Mouse (Mus musculus) layer of hippocampus, postnatal 10 days (tissue): ENCODE measurements around the gene Kcng1. TPM values are rescaled to one million over a fixed set of nuclear protein-coding genes. Genes with fewer than 3 reads are reported as not detected.

Source experiments
- DNase-seq, 2 experiments: peaks; one replicate each; pipeline ENCODE4 v3.0.0; 2021; ENCODE audit warnings: low spot score in 2 of 2
- total RNA-seq, 2 experiments: library from RNA; stranded (reverse); gene quantifications; 2 replicates each; pipeline ENCODE4 v1.2.3; 2021

The Kcng1 gene
- total RNA-seq, 2 experiments from 2014 or later: 45.5 to 46.8 TPM

DNA sequence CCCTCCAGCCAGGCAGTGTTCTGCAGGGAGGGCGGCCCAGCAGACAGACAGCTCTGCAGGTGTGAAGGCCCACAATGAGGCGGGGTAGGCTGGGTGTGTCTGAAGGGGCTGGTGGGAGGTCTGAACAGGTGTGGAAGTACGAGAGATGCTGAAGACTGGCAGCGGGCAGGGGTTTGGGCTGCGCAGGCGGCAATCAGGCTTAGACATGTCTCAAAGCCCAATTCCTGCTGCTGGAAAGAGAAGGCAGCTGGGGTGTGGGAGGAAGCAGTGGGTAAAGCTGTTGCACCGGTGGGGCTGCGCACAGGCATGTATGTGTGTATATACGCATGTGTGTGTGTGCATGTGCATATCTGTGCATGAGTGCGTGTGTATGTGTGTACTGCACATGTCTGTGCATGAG lies 20.6 kb downstream of the Kcng1 start:
- DNase-seq: peak in 1 of 2 experiments; percentile 55

DNA sequence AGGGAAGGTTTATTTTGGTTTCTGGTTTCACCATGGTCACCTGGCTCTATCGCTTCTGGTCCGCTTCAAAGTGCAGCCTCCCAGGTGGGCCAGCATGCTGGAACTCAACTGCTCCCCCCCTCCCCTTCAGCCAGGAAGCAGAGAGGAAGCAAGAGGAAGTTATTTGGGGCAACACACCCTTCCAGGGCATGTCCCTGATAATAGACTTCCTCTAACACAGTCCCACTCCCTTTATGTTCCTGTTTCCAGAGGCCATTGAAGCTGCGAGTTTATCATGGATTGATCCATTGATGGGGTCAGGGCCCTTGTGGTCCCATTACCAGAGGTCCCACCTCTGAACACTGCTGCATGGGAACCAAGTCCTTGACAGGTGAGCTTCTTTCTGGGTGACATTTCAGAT lies 21.4 kb downstream of the Kcng1 start:
- DNase-seq: no peak

DNA sequence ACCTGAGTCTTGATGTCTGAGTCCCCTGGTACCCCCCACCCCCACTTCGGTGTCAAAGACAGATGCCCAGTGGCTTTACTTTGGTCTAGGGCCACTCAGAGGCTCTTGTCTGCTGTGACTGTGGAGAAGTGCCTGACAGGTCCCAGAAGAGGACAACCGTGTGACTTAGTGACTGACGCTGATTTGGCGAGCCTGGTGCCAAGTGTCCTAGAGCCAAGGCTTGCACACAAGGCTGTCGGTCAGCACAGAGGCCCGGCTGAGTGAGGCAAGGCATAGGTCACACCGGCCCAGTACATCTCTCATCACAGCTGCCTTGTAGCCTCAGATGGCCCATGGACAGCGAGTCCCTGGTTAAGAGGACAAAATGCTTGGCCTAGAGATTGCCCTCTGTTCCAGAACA lies 22.5 kb downstream of the Kcng1 start:
- DNase-seq: no peak

DNA sequence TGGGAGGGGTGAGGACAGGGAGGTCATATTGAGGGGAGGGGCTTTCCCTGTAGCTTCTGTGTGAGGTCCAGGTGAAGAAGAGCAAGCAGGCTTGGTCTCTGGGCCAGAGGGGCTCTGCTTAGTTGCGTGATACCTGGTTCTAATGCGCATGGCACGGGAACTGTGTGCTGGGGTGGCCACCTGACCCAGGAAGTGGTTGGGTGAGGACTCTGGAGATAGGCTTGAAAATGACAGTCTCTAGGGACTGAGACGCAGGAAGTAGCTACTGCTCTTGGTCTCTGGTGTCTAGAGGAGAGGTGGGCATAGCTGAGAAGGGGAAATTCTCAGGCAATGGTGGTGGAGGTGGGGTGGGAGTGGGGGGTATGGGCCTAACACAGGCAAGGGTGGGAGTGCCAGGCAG lies 24.3 kb downstream of the Kcng1 start:
- no peak for DNase-seq

DNA sequence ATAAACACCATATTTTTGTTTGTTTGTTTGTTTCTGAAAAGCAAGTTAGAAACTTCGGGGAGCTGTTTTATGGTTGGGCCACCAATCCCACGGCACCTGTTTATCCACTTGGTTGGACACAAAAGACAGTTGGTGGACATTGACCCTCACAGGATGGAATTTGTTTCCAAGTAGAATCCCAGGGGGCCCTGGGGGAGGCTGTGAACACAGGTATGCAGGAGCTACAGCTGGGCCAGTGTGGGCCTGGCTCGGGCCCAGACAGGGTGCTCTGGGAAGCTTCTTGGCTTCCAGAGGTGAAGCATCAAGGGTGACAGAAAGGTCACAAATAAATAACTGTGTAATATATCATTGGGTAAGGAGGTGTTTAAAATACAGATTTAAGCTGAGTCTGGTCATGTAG lies 25.0 kb downstream of the Kcng1 start:
- no peak for DNase-seq

DNA sequence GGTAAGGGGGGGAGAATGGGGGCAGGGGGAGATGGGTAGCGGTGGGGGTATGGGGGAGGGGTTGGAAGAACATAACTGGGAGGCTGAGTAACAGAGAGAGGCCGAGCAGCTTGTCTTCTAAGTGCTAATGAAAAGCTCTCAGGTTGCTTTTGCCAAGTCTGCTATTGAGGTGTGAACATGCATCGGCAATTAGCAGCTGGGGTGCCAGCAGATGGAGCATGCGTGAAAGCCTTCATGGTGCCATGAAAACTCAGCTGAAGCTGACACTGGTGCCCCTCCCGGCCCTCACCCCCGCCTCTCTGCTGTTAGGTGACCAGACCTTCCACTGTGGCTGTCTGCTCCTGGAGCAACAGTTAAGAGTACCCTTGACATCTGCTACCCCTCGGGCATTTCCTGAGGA lies 27.7 kb downstream of the Kcng1 start:
- DNase-seq: peak in 1 of 2 experiments; percentile 42

DNA sequence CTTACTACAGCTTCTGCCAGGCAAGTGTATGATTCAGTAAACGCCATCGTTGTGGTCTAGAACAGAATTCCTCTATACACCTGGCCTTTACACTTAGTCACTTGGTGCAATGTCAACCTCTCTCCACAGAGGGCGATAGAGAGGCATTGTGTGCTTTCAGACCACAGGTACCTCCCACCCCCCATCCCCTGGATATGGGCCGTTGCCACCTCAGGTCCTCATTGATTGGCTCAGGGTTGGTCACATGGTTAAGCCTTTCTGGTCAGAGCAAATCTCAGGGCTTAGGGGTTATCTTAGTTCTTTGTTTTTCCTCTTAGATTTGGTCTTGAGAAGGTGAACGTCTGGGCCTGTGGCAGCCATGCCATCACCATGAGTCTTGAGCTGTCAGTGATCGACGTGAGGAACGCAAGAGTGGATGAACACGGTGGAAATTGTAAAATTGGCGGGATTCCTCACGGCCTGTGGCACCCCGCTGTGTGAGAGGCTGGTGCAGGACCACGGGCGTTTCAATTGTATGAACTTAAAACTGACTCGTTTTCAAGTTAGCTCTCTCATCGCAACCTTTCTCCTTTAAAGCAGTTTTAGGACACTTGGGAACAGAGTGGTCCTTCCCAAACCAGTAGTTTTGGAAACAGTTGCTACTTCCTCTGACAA lies 28.8 kb downstream of the Kcng1 start:
- peak in 1 of 2 experiments; percentile 49 for DNase-seq

DNA sequence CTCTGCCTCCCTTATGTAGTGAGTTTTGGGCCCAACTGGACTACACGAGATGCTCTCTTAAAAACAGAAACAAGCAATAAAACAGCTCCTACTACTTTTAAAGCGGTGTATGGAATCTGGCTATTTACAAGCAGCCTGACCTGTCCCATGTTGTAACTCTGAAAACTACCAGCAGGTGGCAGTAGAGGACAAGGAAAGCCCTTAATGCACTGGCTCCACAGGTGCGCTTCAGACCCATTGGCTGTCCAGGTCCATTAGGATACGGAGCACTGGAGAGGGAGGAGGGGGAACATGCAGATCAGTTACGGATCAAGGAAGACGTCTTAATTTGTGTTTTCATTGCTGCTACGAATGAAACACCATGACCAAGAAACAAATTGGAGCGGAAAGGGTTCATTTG lies 31.3 kb downstream of the Kcng1 start:
- DNase-seq: peak; percentile 91 to 93

DNA sequence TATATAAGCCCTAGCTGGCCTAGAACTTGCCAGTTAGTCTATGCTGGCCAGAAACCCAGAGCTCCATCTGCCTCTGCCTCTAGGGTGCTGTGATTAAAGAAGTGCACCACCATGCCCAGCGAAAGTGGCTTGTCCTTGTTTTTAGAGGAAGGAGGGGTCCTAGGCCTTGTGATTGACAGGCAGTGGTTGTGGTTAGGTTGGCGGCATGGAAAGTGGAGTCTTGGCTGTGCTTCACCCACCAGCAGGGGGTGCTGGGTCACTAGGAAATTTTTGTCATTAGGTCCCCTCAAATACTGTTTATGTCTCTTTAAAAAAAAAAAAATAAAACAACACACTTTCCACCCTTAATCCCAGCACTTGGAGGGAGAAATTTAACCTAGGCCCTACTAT lies 32.7 kb downstream of the Kcng1 start:
- DNase-seq: peak; percentile 57 to 71

DNA sequence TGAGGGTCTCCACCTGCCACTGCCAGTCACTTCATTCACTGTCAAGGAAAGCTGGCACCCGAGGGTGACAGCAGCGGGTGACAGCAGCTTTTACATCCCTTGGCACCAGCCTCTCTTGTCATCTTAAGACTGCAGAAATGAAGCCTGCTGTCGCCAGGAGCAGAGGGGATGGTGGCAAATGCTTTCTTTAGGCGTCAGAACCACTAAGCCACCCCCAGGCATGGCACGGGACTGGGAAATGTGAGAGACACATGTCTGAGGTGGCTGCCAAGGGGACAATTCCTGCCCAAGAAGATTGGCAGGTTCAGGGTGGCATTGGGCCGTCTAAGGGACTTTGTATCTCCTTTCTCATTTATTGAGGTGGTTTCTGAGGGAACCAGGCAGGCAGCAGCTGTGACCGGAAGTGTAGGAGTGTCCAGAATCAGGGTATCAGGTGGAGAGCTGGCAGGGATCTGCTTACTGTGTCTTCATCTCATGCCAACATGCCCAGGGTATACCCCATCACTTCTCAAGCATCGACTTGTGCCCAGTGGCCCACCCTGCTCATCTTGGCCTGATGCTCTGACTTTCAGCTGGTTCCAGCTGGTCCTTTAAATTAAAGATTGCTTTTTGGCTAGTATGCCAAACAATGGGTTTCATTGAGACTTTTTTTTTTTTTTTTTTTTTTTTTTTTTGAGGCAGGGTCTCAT lies 33.2 kb downstream of the Kcng1 start:
- DNase-seq: no peak

DNA sequence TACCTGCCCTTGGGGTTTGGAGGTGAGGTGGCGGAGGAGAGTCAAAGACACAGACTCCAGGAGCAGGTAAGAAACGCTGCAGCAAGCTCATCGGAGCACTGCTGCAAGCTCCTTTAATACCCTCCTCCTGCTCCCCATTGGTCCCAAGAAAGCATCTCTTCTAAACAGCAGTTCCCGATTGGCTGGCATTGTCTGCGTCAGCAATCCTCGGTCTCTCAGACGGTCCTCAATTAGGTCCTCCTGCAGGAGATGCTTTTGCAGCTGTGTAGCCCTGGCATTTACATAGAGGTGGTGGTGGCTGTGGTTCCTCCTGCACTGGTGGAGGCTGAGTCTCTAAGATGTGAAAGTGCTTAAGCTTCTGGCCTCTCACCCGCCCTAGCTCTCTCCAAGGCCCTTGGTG lies 36.0 kb downstream of the Kcng1 start:
- DNase-seq: no peak

DNA sequence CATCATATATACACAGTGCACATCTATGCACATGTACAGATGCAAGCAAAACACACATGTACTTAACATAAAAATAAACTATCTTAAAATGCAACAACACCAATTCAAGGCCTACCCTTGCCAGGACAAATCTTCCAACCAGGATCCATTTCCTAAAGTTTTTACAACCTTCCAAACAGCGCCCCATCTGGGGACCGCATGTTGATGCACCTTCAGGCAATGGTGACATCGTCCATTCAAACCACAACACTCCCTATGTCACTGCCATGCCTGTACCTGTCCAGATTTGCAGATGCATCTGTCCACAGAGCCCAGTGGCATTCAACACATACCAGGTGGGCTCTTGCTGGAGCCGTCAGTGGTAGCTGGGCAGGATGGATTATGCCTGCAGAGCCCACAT lies 38.3 kb downstream of the Kcng1 start:
- no peak for DNase-seq

DNA sequence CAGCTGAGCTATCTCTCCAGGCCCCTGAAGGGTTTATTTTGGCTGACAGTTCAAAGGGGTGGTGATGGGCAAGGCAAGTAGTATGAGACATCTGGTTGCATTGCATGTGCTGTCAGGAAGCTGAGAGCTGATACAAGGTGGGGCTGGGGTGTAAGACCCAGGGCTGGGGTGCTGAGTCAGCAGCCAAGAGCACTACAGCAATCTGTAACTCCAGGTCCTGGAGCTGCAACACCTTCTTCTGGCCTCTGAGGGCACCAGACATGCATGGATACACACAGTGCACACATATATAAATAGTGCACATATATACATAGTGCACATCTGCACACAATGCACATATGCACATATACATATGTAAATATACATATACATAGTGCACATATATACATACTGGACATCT lies 38.7 kb downstream of the Kcng1 start:
- DNase-seq: no peak

DNA sequence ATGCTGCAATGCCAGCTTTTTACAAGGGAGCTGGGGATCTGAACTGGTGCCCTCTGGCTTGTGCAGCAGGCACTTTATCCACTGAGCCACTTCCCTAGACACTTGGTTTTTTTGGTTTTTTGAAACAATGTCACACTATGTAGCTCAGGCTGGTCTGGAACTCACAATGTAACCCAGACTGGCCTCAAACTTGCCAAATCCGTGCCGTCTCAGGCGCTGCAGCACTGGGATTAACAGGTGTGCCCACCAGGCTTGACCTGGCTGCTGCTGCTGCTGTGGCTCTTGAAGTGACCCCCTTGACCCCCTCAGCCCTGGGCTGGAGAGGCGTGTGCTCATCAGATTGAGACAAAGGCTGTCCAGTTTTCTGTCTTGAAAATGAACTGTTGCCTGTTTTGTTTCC lies 43.2 kb downstream of the Kcng1 start:
- no peak for DNase-seq

DNA sequence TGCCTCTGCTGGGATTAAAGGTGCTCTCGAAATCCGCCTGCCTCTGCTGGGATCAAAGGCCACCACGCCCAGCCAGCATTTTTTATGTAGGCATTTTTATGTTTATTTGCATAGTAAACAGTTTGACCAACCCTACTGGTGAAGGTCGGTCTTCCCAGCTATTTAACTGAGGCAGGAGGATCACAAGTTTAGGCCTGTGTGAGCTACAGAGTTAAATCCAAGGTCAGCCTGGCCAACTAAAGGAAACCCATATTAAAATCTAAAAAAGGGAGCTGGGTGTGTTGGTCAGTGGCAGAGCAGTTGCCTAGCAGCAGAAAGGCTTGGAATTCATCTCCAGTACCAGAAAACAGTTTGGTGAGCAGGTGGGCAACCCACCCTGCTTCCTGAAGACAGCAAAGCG lies 48.2 kb downstream of the Kcng1 start:
- DNase-seq: no peak

DNA sequence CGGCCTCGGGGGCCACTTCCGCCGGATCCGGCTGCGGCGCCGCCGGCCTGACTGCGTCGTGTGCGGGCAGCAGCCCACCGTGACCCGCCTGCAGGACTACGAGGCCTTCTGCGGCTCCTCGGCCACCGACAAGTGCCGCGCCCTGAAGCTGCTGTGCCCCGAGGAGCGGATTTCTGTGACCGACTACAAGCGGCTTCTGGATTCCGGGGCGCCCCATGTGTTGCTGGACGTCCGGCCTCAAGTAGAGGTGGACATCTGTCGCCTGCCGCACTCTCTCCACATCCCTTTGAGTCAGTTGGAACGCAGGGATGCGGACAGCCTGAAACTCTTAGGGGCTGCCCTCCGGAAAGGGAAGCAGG lies 50.1 kb downstream of the Kcng1 start:
- no peak for DNase-seq

DNA sequence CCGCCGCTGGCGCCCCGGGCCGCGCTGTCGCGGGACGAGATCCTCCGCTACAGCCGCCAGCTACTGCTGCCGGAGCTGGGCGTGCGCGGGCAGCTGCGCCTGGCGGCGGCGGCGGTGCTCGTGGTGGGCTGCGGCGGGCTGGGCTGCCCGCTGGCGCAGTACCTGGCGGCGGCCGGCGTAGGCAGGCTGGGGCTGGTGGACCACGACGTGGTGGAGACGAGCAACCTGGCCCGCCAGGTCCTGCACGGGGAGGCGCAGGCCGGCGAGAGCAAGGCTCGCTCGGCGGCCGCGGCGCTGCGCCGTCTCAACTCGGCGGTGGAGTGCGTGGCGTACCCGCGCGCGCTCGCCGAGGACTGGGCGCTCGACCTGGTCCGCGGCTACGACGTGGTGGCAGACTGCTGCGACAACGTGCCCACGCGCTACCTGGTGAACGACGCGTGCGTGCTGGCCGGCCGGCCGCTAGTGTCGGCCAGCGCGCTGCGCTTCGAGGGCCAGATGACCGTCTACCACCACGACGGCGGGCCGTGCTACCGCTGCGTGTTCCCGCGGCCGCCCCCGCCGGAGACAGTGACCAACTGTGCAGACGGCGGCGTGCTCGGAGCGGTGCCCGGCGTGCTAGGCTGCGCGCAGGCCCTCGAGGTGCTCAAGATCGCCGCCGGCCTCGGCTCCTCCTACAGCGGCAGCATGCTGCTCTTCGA lies 50.6 kb downstream of the Kcng1 start:
- DNase-seq: peak in 1 of 2 experiments; percentile 34

DNA sequence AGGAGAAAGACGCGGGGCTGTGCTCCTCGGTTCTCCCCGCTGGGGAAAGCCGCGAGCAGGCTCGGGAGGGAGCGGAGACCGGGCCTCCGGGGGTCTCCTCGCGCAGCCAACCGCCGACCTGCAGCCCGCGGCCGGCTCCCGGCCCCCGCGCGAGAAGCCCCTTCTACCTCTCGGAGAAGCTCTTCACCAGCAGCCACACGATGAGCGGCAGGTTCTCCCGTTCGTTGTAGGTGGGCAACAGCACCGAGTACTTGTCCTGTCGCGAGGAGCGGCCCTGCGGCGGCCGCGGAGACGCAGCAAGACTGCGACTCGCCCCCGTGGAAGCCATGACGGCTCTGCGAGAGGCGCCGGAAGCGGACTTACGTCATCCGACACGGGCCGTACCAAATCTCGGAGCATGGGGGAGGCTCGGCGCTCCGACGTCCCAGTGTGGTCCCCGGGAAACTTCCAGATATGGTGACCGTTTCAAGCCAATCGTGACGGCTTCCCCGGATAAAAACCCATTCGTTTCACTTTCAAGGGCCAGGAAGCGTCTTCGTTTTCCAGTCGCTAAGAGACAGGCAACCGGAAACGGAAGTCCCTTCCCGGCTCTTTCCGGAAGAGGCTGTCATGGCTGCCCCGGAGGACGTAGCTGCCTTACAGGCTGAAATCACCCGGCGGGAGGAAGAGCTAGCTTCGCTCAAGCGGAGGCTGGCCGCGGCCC lies 51.4 kb downstream of the Kcng1 start, which contains the start of the genes Gm20716, Dpm1 and Mocs3:
Gene Gm20716 (minus strand): TSS at position 339 of the 703 bp plus-strand sequence.
Gene Dpm1 (minus strand): TSS at position 566 of the 703 bp plus-strand sequence.
Gene Mocs3 (plus strand): TSS at position 597 of the 703 bp plus-strand sequence.
- DNase-seq: peak; percentile 88 to 90

DNA sequence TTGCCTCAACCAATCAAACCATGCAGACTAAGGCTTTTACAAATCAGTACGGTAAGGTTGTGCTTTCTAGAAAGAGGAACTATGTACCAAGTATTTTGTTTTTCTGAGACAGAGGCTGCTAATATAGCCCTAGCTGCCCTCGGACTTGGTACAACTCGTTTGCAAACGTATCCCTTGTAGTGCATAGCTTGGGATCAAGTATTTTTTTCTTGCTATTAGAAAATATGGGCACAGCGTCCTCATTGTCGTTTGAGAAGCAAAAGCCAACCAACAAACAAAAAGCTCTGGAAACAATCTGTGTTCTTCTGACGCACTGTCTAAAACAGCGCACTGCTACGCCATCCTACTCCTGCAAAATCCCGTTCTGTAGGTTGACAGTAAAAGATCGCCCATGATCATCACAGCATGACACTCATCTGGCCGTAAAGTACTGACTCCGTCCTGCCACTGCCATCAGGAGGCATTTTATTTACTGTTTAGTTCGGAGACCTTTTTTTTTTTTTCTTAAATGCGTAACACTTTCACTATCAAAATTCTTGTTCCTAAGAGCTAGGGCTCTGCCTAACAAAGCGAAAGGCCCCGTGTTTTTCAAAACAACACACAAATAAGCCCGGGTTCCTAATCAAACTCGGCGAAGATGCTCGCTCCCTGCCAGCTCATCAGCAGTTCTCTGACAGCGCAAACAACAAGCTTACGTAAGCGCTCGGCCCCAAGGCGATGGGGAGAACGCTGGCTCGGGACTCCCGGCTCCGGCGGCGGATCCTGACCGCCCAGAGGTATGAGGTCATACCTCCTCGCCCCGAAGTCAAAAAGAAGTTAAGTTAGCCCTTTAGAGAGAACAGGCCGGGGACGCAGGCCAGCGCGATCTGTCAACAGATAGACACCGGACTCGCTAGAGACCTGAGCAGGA lies 52.2 kb downstream of the Kcng1 start:
- no peak for DNase-seq

DNA sequence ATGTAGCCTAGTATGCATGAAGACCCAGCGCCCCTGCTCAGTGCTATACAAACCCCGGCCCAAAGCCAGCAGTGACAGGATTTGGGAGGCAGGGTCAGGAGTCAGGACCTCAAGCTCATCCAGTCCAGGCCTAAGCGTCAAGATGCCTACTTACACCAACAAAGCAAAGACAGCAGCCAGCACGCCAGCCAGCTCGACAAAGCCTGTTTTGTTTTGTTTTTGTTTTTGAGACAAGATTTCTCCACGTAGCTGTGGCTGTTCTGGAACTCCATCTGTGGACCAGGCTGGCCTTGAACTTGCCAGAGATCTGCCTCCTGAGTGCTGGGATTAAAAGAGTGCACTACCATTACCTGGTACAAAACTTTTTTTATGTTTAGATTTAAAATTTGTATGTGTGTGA lies 58.2 kb downstream of the Kcng1 start:
- DNase-seq: no peak
